Mouse (Mus musculus) cerebellum, postnatal 4 days (tissue): ENCODE data around the gene Scimp.
"Not testable (repeated sequence)": the region's sequence is repeated elsewhere in the genome, so short reads cannot be mapped to it uniquely, and the experiment has no call there.

ENCODE experiments used
- DNase-seq, 2 experiments: peaks; one replicate each; pipeline ENCODE4 v3.0.0; 2022; ENCODE audit warnings: low spot score in 2 of 2, mixed read lengths in 1 of 2

Scimp gene

GRCm38 (mm10) chr11:70770804-70771203, 41.6 kb downstream of the Scimp start:
- no peak for DNase-seq

- DNase-seq, result no peak
These were observed 46.5 kb downstream of the Scimp start for GRCm38 (mm10) chr11:70765776-70766445.

GRCm38 (mm10) chr11:70763936-70764808, 48.2 kb downstream of the Scimp start, which contains the start of gene Zfp3:
Gene Zfp3, plus strand, starts transcription at chr11:70764209.
- DNase-seq, result peak; percentile 49 to 79

GRCm38 (mm10) chr11:70763582-70763935, 48.8 kb downstream of the Scimp start:
- DNase-seq, result no peak

- DNase-seq, result no peak
These were observed 49.7 kb downstream of the Scimp start for GRCm38 (mm10) chr11:70762641-70763040.

GRCm38 (mm10) chr11:70760446-70760845, 51.9 kb downstream of the Scimp start:
- DNase-seq, result not testable (repeated sequence)

- peak; percentile 77 to 85 for DNase-seq
These were observed 56.7 kb downstream of the Scimp start for GRCm38 (mm10) chr11:70755645-70756044.

- no peak for DNase-seq
These were observed 57.4 kb downstream of the Scimp start for GRCm38 (mm10) chr11:70754958-70755357.

GRCm38 (mm10) chr11:70754476-70754875, 57.9 kb downstream of the Scimp start:
- no peak for DNase-seq

- no peak for DNase-seq
These were observed 59.2 kb downstream of the Scimp start for GRCm38 (mm10) chr11:70753146-70753545.

- DNase-seq, result no peak
These were observed 59.9 kb downstream of the Scimp start for GRCm38 (mm10) chr11:70752337-70753017.

GRCm38 (mm10) chr11:70747876-70748545, 64.4 kb downstream of the Scimp start:
- no peak for DNase-seq

GRCm38 (mm10) chr11:70745636-70746035, 66.8 kb downstream of the Scimp start:
- no peak for DNase-seq

GRCm38 (mm10) chr11:70742581-70743459, 69.6 kb downstream of the Scimp start:
- no peak for DNase-seq

GRCm38 (mm10) chr11:70742117-70742516, 70.3 kb downstream of the Scimp start:
- no peak for DNase-seq

- DNase-seq, result no peak
These were observed 70.8 kb downstream of the Scimp start for GRCm38 (mm10) chr11:70741603-70742002.
